Mouse (Mus musculus): ENCODE data around the gene A630095N17Rik.

Gene A630095N17Rik

DNA sequence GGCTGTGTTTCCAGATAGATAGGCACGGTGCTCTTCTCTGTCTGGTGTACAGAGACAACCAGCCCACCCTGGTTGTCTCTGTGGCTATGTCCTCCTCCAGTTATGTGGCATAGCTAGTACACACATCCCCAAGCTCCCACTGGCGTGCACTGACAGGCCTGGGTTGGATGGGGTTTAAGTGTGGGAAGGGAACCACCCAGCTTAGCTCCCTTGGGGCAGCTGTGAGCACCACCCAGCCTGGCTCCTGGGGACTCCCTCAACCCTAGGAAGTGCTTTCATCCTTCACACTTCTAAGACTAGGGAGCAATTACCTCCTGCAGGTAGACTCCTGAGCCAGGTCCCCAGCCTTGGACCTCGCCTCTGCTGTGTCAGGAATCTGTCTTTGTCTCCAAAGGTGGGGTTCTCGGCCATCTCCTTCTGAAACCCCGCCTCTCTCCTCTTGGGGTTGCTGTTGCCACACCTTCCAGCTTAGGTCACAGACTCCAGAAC, at the start of gene A630095N17Rik:
TSS of gene A630095N17Rik (minus strand) at position 439 of the 489 bp plus-strand sequence.
- no peak for DNase-seq (ENCODE audit: low spot score in 2 of 2)

DNA sequence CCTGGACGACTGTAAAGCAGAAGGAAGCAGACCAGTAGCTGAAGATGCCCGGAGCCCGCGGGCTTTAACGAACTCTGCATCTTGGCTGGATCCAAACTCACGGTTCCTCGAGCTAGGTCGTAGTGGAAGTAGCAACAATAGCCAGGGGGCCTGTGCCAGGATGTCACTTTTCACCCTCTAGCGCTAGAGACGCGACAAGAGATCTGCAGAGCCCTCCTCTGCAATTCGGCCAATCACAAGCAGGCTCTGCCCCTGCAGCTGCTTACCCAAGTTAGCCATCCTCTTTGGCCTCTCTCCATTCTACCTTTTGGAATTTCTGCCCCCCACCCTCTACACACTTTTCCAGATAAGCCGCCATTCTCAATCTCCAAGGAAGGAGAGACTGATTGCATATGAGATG, 46.3 kb upstream of the A630095N17Rik start, which contains the start of gene Resp18:
TSS of gene Resp18 (minus strand) at position 188 of the 400 bp plus-strand sequence.
- DNase-seq (ENCODE audit: low spot score in 2 of 2): no peak

DNA sequence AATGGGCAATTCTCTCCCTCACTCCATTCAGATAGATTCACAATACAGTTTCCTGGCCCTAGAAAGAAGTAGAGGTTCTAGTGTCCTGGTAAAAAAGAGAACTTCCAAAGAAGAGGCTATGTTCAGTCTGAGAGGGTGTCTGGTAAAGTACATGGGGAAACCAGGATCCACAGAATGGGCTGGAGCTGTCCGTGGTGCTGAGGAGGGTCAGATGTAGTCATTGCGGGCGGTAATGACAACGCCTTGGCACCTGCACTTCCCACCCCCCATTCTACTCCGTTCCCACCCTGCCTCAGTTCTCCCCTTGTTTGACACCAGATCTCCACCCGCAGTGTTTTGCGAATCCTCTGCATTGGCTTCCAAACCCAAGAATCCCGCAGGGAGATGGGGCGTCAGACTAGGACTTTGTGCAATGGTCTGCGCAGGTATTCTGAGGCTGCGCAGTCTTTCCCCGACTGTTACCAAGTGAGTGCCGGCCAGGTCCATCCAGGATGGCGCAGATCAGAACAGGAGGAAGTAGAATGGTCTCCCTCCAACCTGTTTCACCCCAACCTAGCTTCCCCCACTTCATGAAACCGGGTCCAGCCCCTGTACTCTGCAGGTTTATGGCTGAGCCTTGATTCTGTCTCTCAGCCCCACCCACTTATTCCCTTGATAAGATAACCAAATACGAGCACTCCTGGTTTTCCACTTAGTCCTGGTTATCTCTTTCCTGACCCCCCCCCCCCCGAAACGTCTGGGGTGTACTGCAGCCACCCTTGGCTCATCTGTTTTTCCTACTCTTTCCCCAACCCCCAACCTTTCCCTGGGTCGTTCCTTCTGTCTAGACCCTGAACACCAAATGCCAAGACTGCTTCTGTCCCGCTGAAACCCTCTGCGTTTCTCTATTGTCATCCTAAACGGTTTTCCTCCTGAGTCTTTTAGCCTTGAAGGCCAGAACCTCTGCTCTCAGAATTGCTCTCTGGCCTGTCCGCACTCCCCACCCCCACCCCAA, 45.6 kb upstream of the A630095N17Rik start:
- DNase-seq (ENCODE audit: low spot score in 2 of 2): no peak

DNA sequence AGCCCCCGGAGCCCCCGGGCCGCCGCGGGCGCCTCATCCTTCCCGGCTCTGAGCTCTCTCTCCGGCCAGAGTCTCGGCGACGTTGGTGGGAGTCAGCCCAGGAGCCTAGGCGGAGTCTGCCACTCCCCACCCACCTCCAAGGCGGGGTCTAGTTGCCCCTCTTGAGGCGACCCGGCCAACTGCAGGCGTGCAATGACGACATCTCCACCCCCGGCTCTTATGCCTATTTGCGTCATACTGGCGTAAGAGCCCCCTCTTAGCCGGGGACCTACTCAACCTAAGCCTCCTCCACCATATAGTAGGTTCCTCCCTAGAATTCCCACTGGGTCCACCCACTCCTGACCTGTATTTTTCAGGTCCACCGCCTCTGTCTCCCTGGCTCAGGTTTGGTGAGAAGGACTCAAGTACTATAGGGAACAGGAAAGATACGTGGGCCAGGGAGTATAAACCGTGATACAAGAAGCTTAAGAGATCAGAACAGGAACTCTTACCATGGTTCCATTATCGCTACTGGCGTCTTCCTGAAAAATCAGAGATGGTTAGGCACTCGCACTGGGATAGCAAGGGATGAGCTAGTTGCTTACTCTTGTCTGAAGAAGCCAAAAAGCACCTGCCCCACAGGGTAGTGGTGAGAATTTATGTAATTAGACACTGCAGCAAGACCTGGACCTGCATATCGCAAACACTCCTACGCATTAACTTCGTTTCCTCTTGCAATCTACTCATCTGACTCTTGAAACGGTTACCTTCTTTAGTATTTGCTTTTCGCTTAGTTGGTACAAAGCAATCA, 32.4 kb upstream of the A630095N17Rik start, which contains the start of gene Ptprn:
TSS of gene Ptprn (minus strand) at position 412 of the 790 bp plus-strand sequence.
- no peak for DNase-seq (ENCODE audit: low spot score in 2 of 2)

DNA sequence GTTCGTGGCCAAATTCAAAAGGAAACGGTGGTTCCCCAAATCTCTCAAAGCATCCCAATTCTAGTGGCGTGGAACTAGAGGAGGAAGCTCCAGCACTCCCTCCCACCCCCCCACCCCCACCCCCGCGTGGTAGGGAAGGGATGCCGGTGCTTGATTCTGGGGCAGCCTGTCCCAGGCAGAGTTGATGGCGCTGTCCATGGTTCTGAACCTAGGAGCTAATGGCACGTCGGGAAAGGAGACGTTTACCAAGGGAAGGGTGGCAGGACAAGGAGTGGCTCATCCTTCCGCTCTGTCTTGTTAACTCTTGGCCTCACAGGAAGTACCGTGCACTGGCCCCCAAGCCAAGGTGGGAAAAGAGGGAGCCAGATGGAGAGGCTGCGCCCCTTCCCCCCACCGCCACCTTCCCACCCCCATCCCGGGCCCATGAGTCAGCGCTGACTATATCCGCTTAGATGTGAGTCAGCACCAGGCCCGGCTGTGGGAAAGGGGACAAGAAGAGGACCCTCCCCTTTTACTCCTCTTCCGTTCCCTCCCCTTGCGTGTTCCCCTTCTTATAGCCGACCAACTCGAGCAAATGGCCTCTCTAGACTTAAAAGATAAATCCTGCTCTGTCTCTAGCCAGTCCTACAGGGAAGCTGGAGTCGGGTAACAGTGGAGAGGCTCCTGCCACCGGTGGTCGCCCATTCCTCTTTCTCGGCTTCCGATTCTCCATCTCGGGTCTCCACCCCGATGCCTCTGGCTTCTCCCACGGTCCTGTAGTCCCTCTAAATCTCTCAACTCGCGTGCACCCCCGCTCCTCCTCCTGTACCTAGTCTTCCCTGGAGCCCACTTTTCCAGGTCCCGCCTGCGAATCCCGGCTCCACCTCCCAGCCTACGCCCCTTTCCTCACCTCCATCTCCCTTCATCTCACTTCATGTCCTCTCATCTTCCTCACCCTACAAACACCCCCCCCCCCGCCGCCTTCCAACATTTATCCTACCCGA, 31.4 kb upstream of the A630095N17Rik start:
- peak in 1 of 2 experiments; percentile 78 for DNase-seq (ENCODE audit: low spot score in 2 of 2)

DNA sequence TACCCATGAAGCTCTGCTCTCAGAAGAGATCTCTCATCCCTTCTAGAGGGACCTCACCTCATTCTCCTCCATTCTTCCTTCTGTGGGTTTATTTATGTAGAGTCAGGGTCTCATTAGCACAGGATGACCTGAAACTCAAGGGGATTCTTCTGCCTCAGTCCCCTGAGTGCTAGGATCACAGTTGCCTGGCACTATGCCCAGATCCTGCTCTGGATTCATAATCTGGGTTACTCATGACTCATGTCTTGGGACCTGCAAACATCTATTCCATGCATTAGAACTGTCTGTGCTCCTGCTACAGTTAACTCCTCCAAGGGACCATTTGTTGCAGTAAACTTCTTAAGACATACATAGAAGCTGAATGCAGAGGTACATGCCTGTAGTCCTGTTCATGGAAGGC, 29.4 kb upstream of the A630095N17Rik start:
- no peak for DNase-seq (ENCODE audit: low spot score in 2 of 2)

DNA sequence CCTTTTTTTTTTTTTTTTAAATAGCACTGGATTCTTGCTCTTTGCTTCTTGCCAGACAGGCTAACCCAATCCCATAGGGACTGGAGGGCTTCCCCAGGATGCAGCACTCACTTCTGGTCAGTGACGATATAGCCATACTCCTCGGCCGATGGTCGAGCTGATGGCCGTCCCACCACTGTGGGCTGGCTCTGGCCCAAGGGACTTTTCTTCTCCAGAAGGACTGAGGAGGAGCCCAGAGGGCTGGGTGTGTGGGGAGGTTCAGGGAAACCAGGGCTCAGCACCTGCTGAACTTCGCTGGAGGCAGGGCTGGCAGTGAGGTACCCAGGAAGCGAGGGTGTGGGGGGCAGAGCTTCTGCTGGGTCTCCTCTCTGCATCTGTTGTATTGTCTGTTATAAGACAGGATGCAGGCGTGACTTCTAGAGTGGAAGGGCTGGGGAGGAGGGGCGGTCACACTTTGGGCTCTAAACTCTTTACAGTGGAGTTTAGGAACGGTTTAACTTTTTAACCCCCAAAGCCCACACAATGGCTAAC, 23.7 kb upstream of the A630095N17Rik start:
- DNase-seq (ENCODE audit: low spot score in 2 of 2): no peak

DNA sequence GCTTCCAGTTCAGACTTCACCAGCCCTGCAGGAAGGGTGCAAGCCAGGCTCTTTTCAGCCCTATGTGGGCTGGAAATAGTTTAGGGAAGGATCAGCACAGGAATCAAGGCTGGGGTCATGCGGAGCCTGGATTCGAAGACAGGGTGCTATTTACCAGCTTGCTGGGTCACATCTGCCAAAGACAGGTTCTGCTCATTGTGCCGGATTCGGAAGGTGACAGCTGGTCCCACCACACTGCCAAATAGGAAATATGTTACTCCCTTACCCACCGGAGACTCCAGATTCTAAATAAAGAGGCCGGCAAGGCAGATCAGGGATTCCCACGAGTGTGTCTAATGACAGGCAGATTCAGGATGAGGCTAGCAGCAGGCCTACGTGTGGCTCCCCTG, 22.7 kb upstream of the A630095N17Rik start:
- DNase-seq (ENCODE audit: low spot score in 2 of 2): no peak

DNA sequence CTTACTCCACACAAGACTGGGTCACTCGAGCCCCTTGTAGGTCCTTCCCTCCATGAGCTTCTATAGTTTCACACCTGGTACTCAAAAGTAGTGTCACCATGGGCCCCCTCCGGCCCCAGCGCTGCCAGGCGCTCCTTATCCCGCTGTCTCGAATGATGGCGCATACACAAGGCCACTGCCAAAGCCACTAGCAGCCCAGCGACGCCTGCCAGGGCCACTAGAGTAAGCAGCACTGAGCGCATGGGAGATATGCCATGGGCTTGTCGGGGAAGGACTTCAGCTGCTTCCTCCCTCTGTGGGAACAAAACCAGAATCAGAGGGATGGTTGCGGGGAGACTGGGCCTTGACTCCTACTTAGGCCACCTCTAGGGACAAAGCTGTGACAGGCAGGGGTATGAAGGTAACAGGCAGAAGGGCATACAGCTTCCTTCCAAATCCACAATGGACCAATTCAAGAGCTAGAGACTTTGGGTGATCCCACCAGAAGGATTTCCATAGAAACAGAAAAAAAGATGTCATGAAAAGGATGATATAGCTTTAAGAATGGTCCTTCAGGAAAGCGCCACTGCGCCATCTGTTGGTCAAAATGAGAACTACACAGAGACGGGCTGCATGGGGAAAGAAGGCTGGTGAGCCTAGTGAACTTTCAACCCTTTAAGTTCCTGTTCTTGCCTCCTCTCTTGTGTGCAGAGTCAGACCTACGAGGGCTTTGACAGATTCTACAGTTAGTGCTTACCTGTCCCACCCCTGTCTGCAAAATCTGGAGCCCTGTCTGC, 22.1 kb upstream of the A630095N17Rik start:
- DNase-seq (ENCODE audit: low spot score in 2 of 2): peak; percentile 53 to 87

DNA sequence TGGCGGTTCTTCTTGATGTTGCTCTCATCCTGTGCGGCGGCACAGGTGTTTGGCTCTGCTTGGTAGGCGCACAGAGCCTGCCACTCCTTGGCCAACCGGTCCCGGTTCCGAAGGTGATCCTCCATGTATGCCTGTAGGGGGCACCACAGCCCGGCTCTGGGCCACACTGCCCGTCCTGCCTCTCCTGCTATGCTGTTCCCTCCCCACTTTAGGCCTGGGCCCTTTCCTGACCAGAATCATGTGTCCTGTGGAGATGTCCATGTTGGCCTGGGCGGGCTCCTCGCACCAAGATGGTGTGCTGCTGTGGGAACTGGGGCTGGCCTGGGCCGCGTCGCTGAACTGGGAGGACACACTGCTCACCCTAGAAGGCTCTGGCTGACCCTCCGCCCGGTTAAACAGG, 21.1 kb upstream of the A630095N17Rik start:
- DNase-seq (ENCODE audit: low spot score in 2 of 2): no peak

DNA sequence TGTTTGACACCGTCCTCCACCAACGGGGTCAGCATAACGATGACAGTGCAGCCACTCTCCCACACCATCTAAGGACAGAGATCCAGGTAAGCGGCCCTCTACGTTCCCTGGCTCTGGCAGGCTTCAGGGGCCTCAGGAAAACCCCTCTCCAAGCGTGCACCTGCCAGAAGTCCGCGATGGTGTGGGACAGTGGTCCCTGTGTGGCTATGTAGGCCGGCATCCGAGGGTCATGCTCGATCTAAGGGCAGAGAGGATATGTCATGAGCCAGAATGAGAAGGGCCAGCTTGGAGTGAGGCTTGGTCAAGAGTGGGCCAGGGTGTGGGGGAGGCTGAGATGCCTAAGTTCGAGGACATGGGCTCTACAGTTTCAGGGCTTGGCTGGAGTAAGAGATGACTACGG, 20.4 kb upstream of the A630095N17Rik start:
- DNase-seq (ENCODE audit: low spot score in 2 of 2): no peak

DNA sequence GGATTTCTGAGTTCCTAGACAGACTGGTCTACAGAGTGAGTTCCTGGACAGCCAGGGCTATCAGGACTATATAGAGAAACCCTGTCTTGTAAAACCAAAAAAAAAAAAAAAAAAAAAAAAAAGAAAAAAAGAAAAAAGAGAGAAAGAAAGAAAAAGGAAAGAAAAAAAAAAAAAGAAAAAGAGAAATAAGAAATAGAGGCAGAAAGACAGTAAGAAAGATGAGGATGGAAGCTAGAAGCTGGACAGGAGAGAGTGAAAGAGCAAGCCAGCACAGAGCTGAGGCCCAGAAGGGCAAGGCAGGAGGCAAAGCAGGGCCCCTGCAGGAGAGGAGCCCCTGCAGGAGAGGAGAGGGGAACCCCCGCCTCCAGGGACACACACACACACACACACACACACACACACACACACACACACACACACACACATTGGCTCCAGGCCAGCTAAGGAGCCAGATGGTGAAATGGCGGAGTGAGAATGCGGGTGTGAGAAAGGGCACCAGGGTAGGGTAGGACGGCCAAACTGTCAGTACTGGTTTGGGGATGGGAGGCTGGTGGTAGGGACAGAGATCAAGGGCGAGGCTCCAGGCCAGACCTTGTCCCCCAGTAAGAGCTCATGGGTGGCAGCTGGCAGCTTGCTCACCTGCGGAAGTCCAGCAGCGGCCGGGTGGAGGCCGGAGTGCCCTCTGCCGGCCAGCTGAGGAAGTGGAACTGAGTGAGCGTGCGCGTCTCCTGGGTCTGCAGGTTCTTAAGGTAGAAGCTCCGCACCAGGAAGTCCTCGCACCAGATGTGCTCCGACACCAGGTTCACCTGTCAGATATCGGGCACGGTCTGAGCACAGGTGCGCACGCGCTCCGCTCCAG, 19.4 kb upstream of the A630095N17Rik start:
- peak; percentile 69 to 76 for DNase-seq (ENCODE audit: low spot score in 2 of 2)

DNA sequence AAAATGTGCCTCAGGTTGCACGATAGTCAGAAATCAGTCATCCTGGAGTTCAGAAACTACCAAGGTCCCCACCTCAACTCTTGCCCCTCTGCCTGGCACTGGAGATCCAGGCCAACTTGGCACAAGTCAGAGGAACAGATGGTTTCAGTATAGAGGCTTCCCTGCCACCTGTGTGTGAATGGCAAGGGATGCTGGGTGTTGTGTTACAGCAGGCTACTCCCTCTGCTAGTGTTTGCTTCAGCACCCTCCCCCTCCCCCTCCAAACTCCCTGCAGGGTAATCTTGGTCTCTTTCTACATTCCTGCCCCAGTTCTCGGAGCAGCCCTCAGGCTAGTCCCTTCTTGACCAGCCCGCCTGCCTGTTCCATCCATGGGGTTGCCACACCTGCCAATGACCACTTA, 18.6 kb upstream of the A630095N17Rik start:
- no peak for DNase-seq (ENCODE audit: low spot score in 2 of 2)

DNA sequence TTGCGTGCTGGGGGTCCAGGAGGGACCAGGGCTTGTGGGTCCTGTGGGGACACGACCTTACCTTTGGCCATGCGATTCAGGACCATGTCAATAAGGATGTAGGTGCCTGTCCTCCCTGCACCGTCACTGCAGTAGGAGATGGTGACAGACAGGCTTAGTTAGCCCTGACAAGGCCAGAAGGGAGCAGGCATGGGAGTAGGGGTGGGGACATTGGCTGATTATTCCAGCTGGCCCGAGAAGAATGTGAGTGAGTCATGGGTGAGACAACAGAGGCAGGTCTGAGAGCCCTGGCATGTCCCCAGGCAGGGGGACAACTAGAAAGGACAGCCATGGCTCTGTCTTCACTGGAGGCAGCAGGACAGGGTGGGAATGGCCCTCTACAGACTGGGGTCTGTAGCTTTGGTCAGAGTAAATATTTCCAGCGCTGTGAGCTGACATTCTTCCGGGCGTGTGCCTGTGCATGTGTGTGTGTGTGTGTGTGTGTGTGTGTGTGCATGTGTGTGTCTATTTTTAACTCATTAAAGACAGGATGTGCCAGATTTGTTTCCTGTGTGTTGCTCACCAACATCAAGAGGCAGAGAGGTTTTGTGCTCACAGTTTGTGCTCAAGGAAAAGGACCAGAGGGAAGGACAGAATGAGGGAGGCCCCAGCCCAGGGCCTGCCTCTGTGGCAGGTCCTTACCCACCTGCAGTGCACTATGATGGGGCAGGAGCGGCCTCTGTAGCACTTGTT, 16.3 kb upstream of the A630095N17Rik start:
- peak in 1 of 2 experiments; percentile 49 for DNase-seq (ENCODE audit: low spot score in 2 of 2)

DNA sequence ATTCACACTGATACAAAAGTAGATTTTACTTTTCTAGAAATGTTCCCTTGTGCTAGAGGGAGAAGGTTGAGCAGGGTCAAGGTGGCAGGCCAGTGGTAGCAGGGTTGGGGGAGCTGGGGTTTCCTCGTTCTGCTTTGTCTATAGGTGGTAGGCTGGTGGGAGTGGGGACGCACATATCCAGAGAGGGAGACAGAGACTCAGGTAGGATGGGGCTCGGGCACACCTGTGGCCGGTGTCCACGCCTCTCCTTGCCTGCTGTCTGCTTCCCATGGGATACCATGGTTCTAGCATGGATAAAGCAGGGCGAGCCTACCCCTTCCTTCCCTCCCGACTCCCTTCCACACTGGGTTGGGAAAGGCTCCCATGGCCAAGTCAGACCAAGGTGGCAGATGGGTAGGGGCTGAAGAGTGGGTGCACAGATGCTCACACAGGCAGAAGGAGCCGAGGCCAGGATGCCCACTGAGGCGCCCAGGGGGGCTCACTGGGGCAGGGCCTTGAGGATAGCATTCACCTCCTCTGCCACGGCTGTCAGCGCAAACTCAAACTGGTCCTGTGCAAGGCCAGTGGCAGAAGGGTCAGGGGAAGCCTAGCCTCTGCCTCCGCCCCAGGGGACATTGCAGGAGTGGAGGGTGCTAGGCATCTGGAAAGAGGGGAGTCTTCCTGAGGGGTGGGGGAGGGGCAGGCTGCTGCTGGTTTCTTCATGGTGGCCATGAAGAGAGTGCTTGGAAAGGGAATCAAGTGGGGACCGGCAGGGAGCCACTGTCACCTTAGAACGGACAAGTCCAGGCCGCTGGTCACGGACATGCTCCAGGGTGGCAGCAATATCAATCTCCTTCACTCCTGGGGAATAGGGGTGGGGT, 15.4 kb upstream of the A630095N17Rik start:
- DNase-seq (ENCODE audit: low spot score in 2 of 2): no peak

DNA sequence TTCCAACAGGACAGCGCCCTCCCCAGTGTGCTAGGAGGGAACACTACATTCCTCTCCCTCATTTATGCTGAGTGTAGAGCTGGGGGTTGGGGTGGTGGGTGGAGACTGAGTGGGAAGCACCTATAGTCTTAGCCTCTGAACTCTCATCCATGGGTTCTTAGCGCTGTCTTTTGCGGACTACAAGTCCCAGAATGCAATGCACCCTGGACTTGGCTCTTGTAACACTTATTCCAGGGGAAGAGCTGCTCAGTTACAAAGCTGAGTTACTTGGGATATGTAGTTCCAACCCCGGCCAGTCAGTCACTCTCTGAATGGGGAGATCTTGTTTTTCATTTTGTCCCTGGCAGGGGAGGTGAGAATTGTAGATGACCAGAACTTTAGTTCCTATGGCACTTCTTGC, 12.9 kb upstream of the A630095N17Rik start:
- DNase-seq (ENCODE audit: low spot score in 2 of 2): no peak

DNA sequence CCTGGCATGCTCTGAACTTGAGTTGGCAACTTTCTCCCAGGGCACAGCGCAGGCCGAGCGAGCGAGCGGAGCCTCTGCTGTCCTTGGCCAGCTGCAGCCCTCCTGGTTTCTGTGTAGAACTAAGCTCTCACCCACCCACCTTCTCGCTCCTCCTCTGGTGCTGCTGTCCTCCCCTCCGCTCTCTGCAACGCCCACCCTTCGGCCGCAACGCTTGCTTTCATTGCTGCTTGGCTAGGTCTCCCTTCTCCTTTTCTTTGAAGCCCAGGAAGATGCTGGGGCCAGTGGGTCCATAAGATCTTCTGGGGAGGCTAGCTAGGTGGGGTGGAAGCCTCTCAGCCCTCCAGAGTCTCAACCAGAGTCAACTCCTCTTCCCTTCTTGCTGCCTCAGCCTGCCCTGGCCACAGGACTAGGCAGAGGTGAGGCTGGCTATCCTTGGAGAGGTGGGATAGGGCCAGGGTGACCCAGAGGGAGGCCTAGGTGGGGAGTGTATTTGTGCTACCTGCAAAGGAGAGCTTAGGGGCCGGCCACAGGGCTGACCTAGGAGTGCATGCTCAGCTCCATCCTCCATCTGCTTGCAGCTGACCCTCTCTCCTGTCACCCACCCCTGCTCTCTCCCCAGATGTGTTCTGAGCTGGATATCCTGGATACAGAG, 12.4 kb upstream of the A630095N17Rik start:
- no peak for DNase-seq (ENCODE audit: low spot score in 2 of 2)

All from urinary bladder, postnatal 4 days (tissue).